Comparison of ENCODE assay signal across 8 mouse cellular contexts in the genomic region with DNA sequence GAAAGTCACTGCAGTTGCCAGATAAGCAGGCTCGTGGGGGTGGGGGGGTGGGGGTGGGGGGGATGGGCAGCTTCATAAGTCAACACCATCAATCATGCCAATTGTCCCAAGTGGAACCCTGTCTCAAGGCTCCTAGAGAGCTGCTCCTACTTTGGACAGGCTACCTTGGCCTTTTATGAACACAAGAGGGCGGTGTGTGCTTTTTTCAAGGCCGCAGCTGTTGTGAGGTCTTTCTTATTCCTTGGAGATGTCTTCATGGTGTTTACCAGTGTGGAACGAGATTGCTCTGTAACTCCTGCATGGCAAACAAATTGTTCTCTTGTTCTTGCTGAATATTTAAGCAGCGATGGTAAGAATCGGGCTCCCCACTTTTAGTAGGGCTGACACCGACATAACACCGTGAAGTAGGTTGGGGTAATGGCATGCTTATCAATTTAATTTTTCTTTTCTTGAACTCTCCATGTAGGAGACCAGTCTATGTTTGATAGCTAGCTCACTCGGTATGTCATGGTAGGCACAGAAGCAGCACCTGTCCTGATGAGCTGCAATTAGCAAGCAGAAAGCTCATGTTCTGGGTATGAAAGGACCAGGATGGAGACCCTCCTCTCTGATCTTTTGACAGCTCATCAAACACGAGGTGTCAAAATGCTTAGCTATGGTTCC.
DNase-seq lines count a peak whose midpoint lies in the region; ATAC-seq lines count a peak whose summit lies in the region.

No protein-coding gene starts in this region.

- no peak overlapping the region for H3K27ac ChIP-seq in midbrain, embryonic 11.5 days (ENCODE audit: low read depth, low read length)

- H3K9ac ChIP-seq in midbrain, embryonic 11.5 days (ENCODE audit: low read length): no peak overlapping the region

- H3K36me3 ChIP-seq in midbrain, embryonic 11.5 days (ENCODE audit: control insufficient read depth, insufficient read depth, low read length): no peaks in the 10 kb centered on the region

- no peaks in the 10 kb centered on the region for H3K9me3 ChIP-seq in midbrain, embryonic 11.5 days (ENCODE audit: control insufficient read depth, low read length)

- no peak overlapping the region for H3K4me2 ChIP-seq in midbrain, embryonic 11.5 days

- peak; percentile 6 for DNase-seq in ovary, postnatal 36 days (ENCODE audit: low spot score)
- DNase-seq in ovary, postnatal 10 days (ENCODE audit: low spot score): no peak
- peak; percentile 76 for DNase-seq in embryo, embryonic 11 days
- DNase-seq in heart, postnatal 36 days: peak; percentile 31 to 36
- DNase-seq in layer of hippocampus, postnatal 36 days: peak; percentile 32 to 48
- DNase-seq in midbrain, embryonic 11.5 days (ENCODE audit: low spot score, missing footprints): peak; percentile 94
- peak; percentile 7 for DNase-seq in yolk sac, embryonic 10.5 days (ENCODE audit: low spot score)
- DNase-seq in spleen, postnatal 14 days (ENCODE audit: low spot score in 2 of 2): no peak

- H3K4me1 ChIP-seq in midbrain, embryonic 11.5 days (ENCODE audit: control insufficient read depth, insufficient read depth, low read length): no peaks in the 10 kb centered on the region

- WGBS in midbrain, embryonic 11.5 days: 35% methylated on average over 10 of the region's 10 CpGs

- intact Hi-C loops in heart, postnatal 36 days (cut with DNase I): loop anchor here (1.0 to 5.0 kb wide), 2 partner anchors 1153 to 1307 kb away; no protein-coding TSS in a partner anchor

- H3K27me3 ChIP-seq in midbrain, embryonic 11.5 days (ENCODE audit: control insufficient read depth, insufficient read depth, low read length): no peaks in the 10 kb centered on the region

- peak; percentile 83 for ATAC-seq in midbrain, embryonic 11.5 days (ENCODE audit: low FRiP score)

- no peak overlapping the region for H3K4me3 ChIP-seq in midbrain, embryonic 11.5 days (ENCODE audit: low read depth, low read length)

Comparison
In these comparisons a context has a peak if more than half of its experiments do, and no peak if none do; other contexts are left out.
1. DNase-seq: peak in ovary, postnatal 36 days (single experiment), embryo, embryonic 11 days (single experiment), heart, postnatal 36 days (2 of 2), layer of hippocampus, postnatal 36 days (2 of 2), midbrain, embryonic 11.5 days (single experiment) and yolk sac, embryonic 10.5 days (single experiment); none in ovary, postnatal 10 days (single experiment) and spleen, postnatal 14 days (0 of 2).